20 mouse cellular contexts compared by ENCODE assay signal in genomic region chr11:80342482-80342881, GRCm38 (mm10). TPM values are rescaled to one million over a fixed set of nuclear protein-coding genes. Genes with fewer than 3 reads are reported as not detected.
DNase-seq lines count a peak whose midpoint lies in the region; ATAC-seq and TF ChIP-seq lines count a peak whose summit lies in the region.
"Had no signal": no experiment of that assay in that cellular context is flagged by ENCODE, and none has a peak within 500 bp of the region (broad histone marks: within the 10 kb centered on the region; RNA-seq: fewer than 3 reads in every experiment).

No protein-coding gene starts in this region.

- H3K4me3 ChIP-seq in forebrain, embryonic 15.5 days, result no peak overlapping the region
- no peak overlapping the region for H3K4me3 ChIP-seq in limb, embryonic 14.5 days (replicated peaks; ENCODE audit: low read length)
- H3K4me3 ChIP-seq: embryonic facial prominence, embryonic 12.5 days; heart, adult 2 months; limb, embryonic 13.5 days had no signal

- no peaks in the 10 kb centered on the region for H3K36me3 ChIP-seq in forebrain, embryonic 15.5 days
- H3K36me3 ChIP-seq in limb, embryonic 14.5 days (ENCODE audit: control insufficient read depth, insufficient read depth, low read length), result no peaks in the 10 kb centered on the region
- H3K36me3 ChIP-seq: embryonic facial prominence, embryonic 12.5 days; limb, embryonic 13.5 days had no signal

- no peak for TF ChIP-seq POLR2A in limb, embryonic 14.5 days (IDR thresholded peaks at IDR 0.05; ENCODE audit: borderline replicate concordance, extremely low read depth, insufficient read depth, insufficient read length)

- DNase-seq in NIH3T3 (ENCODE audit: low read depth) (peak; percentile 75), liver (no peak)
- peak; percentile 18 for DNase-seq in embryo, embryonic 10 days (ENCODE audit: low spot score)
- peak; percentile 57 for DNase-seq in limb, embryonic 14.5 days (ENCODE audit: low spot score)
- DNase-seq in heart, postnatal 36 days, result no peak
- no peak for DNase-seq in yolk sac, embryonic 10.5 days (ENCODE audit: low spot score)
- DNase-seq: cerebellum, adult 9-10 months; heart, adult 2 months; heart, postnatal 14 days; kidney, adult 11 months; kidney, postnatal 25 days; layer of hippocampus, postnatal 36 days; lung, adult 18-20 months; lung, postnatal 4 days; right cerebral cortex, postnatal 25 days; thymus, adult 2 months had no signal

- intact Hi-C loops in heart, postnatal 36 days (cut with DNase I), result no loop called here

- WGBS in forebrain, embryonic 15.5 days, result 7% methylated on average over 2 of the region's 2 CpGs
- 13% methylated on average over 2 of the region's 2 CpGs for WGBS in limb, embryonic 14.5 days

- H3K27me3 ChIP-seq in forebrain, embryonic 15.5 days, result no peaks in the 10 kb centered on the region
- H3K27me3 ChIP-seq in limb, embryonic 14.5 days (ENCODE audit: control insufficient read depth, insufficient read depth, low read length), result no peaks in the 10 kb centered on the region
- H3K27me3 ChIP-seq: embryonic facial prominence, embryonic 12.5 days; limb, embryonic 13.5 days had no signal

- H3K27ac ChIP-seq in forebrain, embryonic 15.5 days (replicated peaks), result peak overlapping the region; percentile 12
- H3K27ac ChIP-seq in limb, embryonic 14.5 days (replicated peaks; ENCODE audit: low read depth, low read length), result no peak overlapping the region; the same call in 1 of the 2 replicates
- H3K27ac ChIP-seq: embryonic facial prominence, embryonic 12.5 days; heart, adult 2 months; limb, embryonic 13.5 days had no signal

- H3K4me2 ChIP-seq in forebrain, embryonic 15.5 days (replicated peaks), result no peak overlapping the region
- no peak overlapping the region for H3K4me2 ChIP-seq in limb, embryonic 14.5 days (replicated peaks; ENCODE audit: low read depth, low read length, severe bottlenecking)
- H3K4me2 ChIP-seq: embryonic facial prominence, embryonic 12.5 days; limb, embryonic 13.5 days had no signal

- no peak overlapping the region for H3K9ac ChIP-seq in forebrain, embryonic 15.5 days (replicated peaks)
- no peak overlapping the region for H3K9ac ChIP-seq in limb, embryonic 14.5 days (ENCODE audit: low read depth, low read length, severe bottlenecking)
- H3K9ac ChIP-seq: embryonic facial prominence, embryonic 12.5 days; limb, embryonic 13.5 days had no signal

- peaks cover 4% of the 10 kb centered on the region; the same call in 1 of the 2 replicates for H3K4me1 ChIP-seq in forebrain, embryonic 15.5 days
- H3K4me1 ChIP-seq in limb, embryonic 14.5 days (ENCODE audit: control insufficient read depth, insufficient read depth, low read length), result peaks cover 6% of the 10 kb centered on the region; the same call in 1 of the 2 replicates

- no peaks in the 10 kb centered on the region for H3K9me3 ChIP-seq in forebrain, embryonic 15.5 days
- H3K9me3 ChIP-seq in limb, embryonic 14.5 days (ENCODE audit: control insufficient read depth, low read length), result no peaks in the 10 kb centered on the region
- H3K9me3 ChIP-seq: embryonic facial prominence, embryonic 12.5 days; limb, embryonic 13.5 days had no signal

- no peak for ATAC-seq in forebrain, embryonic 15.5 days (replicated peaks)
- no peak for ATAC-seq in limb, embryonic 14.5 days (ENCODE audit: low FRiP score, low read depth)

RNA-seq across cellular contexts. Expression of gene 5730455P16Rik, which starts 35.4 kb away (rescaled TPM):
- polyA plus RNA-seq in forebrain, embryonic 15.5 days (2015; fragmentation: Nextera tagmentation; extraction: Ambion mirVana), result 33.9 and 37.9 TPM in 2 replicates
- 10.0 and 12.7 TPM in 2 replicates for polyA plus RNA-seq in limb, embryonic 14.5 days (2012; rRNA removed)
- 21.7 and 22.5 TPM in 2 replicates for polyA plus RNA-seq in limb, embryonic 14.5 days (2014; fragmentation: Nextera tagmentation; extraction: Ambion mirVana)
- 10 to 100 TPM; 22.0 to 22.8 TPM for total RNA-seq in heart, postnatal 36 days (2021)

RNA-seq across cellular contexts. Expression of gene Zfp207, which starts 40.6 kb away (rescaled TPM):
- 231 and 236 TPM in 2 replicates for polyA plus RNA-seq in forebrain, embryonic 15.5 days (2015; fragmentation: Nextera tagmentation; extraction: Ambion mirVana)
- 269 and 274 TPM in 2 replicates for polyA plus RNA-seq in limb, embryonic 14.5 days (2012; rRNA removed)
- polyA plus RNA-seq in limb, embryonic 14.5 days (2014; fragmentation: Nextera tagmentation; extraction: Ambion mirVana), result 237 and 252 TPM in 2 replicates
- total RNA-seq in heart, postnatal 36 days (2021), result 10 to 100 TPM; 64.0 to 74.5 TPM

RNA-seq across cellular contexts. Expression of gene Rhbdl3, which starts 41.8 kb away (rescaled TPM):
- 20.4 and 23.3 TPM in 2 replicates for polyA plus RNA-seq in forebrain, embryonic 15.5 days (2015; fragmentation: Nextera tagmentation; extraction: Ambion mirVana)
- 6.0 and 6.8 TPM in 2 replicates for polyA plus RNA-seq in limb, embryonic 14.5 days (2012; rRNA removed)
- 4.8 and 6.1 TPM in 2 replicates for polyA plus RNA-seq in limb, embryonic 14.5 days (2014; fragmentation: Nextera tagmentation; extraction: Ambion mirVana)
- total RNA-seq in heart, postnatal 36 days (2021), result 1 to 10 TPM; 7.2 to 7.9 TPM
- total RNA-seq: monocyte, adult 5-6 weeks had no signal

Comparison
In these comparisons a context has a peak if more than half of its experiments do, and no peak if none do; other contexts are left out.
1. DNase-seq: peak in NIH3T3 (single experiment), embryo, embryonic 10 days (single experiment) and limb, embryonic 14.5 days (single experiment); none in liver (single experiment), heart, postnatal 36 days (0 of 2) and yolk sac, embryonic 10.5 days (single experiment).